Mouse (Mus musculus): ENCODE measurements around the gene Gxylt2. TPM values are rescaled to one million over a fixed set of nuclear protein-coding genes. Genes with fewer than 3 reads are reported as not detected.

The Gxylt2 gene
- polyA plus RNA-seq, 1 experiment from 2014 or later, result 1.2 TPM

DNA sequence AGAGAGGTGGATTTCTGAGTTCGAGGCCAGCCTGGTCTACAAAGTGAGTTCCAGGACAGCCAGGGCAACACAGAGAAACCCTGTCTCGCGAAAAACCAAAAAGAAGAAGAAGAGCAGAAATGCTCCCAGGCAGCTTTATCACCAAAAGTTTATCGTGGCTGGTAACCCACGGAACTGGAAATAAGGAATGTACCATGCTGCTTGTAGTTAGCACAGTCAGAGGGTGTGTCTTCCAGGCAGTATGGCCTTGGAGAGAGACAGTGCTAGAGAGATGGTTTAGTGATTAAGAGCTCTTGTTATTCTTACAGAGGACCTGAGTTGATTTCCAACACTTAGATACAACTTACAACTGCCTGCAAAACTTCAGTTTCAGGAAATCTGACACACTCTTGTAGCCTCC lies 146.5 kb downstream of the Gxylt2 start:
- Histone ChIP-seq H3K27me3 (ENCODE audit: control insufficient read depth, insufficient read depth, low read length) (no peaks in the 10 kb centered on the region), H3K27ac (replicated peaks; ENCODE audit: low read depth, low read length) (no peak overlapping the region), H3K4me2 (ENCODE audit: low read length) (no peak overlapping the region), H3K4me1 (ENCODE audit: control insufficient read depth, insufficient read depth, low read length) (no peaks in the 10 kb centered on the region), H3K4me3 (replicated peaks; ENCODE audit: low read depth, low read length) (no peak overlapping the region), H3K9me3 (ENCODE audit: control insufficient read depth, low read length) (no peaks in the 10 kb centered on the region), H3K9ac (replicated peaks; ENCODE audit: low read length) (no peak overlapping the region), H3K36me3 (ENCODE audit: control insufficient read depth, insufficient read depth, low read length) (peaks cover 15% of the 10 kb centered on the region)
- 94% methylated on average over 5 of the region's 5 CpGs for WGBS
- ATAC-seq (ENCODE audit: low FRiP score, low TSS enrichment) (no peak), DNase-seq (no peak)

Other genes with a start within 250 kb of the Gxylt2 start
- 8.5 and 9.6 TPM in 2 replicates for gene Shq1, start 33.6 kb upstream of the Gxylt2 start, polyA plus RNA-seq (2014; fragmentation: Nextera tagmentation; extraction: Ambion mirVana)
- 28.0 and 35.2 TPM in 2 replicates for gene Ppp4r2, start 128.9 kb downstream of the Gxylt2 start, polyA plus RNA-seq (2014; fragmentation: Nextera tagmentation; extraction: Ambion mirVana)